Mouse (Mus musculus): ENCODE results near the gene Catsperg1.
"Not testable (repeated sequence)": the region's sequence is repeated elsewhere in the genome, so short reads cannot be mapped to it uniquely, and the experiment has no call there.

The Catsperg1 gene

DNA sequence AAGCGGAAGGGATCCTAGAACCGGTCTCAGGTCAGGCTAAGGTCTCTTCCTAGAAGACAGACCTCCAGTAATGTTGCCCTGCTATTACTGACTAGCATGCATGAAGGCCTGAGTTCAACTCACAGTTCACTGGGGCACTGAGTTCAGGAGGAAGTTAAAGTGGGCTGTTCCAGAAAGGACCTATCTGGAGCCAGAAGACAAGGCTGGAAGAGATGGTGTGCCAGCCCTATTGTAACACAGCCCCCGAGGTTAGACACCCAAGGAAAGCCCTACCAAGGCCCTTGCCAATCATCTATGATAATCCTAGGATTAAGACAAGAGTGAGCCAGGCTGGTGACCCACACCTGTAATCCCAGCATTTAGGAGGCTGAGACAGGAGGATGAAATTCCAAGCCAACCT lies 17.7 kb upstream of the Catsperg1 start:
- DNase-seq (ENCODE audit: low read depth in 1 of 2, low spot score in 2 of 2), result no peak

DNA sequence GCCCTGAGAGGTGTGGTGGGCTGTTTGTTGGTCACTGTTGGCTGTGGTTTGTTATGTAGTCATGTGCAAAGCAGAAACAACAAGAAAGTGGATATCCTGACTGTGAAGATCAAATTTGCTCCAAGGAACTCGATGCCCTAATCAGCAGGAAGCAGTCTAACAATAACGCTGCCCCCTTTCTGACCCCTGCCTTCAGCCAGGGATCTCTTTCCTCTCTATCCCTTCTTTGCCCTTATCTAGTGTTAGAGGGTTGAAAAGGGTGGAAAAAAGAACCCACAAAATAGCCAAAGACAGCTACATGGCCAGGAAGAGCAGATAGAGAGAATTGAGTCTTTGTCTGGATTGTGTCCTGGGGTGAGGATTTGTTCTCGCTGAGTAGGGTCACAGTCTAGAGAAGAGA lies 16.7 kb upstream of the Catsperg1 start:
- DNase-seq (ENCODE audit: low read depth in 1 of 2, low spot score in 2 of 2), result no peak

DNA sequence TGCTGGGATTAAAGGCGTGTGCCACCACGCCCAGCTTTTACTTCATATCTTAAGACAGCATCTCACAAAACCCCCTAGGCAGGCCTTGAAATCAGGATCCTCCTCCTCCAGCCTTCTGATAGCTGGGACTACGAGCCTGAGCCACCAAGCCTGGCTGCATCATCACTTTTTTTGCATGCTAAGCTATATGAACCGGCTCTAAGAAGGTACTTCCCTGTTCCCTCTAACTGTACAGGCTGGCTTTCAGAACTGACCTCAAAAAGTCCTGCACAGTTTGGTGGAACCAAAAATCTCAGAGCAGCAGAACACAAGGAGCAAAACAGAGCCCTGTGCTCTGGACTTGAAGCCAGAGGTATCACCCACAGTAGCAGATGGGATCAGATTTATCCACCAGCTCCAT lies 14.4 kb upstream of the Catsperg1 start:
- no peak for DNase-seq (ENCODE audit: low read depth in 1 of 2, low spot score in 2 of 2)

DNA sequence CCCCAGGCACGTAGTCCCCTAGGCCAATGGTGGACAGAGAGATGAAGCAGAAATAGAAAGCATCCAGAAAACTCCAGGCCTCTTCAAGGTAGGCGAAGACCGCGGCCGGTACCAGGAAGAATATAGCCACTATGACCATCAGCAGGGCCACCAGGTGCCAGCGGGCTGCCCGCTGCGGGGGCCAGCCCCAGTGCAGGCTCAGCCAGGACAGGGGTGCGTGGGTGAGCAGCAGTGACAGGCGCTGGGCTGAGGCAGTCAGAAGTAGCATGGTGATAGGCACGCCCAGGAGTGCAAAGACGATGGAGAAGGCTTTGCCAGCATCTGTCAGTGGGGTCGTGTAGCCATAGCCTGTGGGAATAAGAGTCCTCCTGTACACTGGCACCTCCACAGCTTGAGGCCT lies 11.7 kb upstream of the Catsperg1 start:
- no peak for DNase-seq (ENCODE audit: low read depth in 1 of 2, low spot score in 2 of 2)

DNA sequence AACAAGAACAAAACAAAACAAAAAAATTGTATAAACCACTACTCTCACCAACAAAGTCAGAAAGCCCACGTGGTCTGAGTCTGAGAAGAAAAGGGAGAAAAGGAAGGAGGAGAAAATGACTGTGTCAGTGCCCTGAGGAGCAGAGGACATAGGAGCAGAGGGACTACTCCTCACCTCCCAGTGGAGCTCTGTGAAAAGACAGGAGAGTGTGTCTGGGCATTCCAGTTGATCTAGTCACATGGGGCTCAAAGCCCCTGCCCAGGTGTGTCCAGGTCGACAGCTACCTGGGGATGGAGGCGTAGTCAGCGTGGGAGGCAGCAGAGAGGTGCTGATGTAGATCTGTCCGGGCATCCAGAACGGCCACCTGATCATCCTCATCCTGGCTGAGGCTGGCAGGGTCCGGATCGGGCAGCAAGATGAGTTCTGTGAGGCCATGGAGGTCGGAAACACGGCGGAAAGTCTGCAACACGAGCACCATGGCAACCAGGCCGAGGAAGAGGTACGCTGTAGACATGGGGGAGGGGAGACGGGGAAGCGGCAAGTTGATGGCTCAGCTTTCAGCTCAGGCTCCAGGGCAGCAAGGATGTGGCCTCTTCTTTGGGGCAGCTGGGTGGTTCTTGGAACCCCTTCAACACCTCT lies 11.0 kb upstream of the Catsperg1 start:
- no peak for DNase-seq (ENCODE audit: low read depth in 1 of 2, low spot score in 2 of 2)

DNA sequence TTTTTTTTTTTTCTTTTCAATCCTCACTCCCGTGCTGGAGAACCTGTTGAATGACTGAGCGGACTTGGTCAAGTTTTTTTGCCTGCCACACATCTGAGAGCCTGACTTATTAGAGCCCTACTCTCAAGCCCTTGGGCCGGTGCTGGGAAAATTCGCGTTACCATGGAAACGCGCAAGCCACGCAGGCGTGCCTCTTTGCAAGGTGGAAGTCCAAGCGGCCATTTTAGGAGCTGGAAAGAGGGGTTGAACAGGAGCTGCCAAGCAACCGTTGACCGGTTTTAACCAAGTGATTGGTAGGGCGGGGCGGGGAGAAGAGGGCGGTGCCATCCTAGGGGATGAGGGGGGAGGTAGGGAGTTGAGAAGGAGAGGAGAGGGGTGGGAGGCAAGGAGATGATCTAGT lies 1.0 kb upstream of the Catsperg1 start:
- DNase-seq (ENCODE audit: low read depth in 1 of 2, low spot score in 2 of 2), result no peak

DNA sequence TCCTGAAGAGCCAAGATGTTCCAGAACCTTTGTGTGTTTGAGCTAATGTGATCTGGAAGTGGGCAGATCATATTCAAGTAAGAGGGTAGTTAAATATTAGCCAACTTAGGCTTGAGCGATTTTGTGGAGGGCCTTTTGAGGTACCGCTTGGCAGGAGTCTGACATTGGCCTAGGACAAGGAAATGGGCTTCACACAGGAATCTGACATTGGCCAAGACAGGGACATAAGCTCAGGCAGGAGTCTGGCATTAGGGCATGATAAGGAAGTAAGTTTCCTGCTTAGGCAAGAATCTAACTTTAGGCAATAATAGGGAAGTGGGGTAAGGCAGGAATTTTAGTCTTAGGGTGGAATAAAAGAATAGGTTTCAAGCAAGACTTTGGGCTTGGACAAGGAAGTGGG lies 401 bp upstream of the Catsperg1 start:
- DNase-seq (ENCODE audit: low read depth in 1 of 2, low spot score in 2 of 2), result no peak

DNA sequence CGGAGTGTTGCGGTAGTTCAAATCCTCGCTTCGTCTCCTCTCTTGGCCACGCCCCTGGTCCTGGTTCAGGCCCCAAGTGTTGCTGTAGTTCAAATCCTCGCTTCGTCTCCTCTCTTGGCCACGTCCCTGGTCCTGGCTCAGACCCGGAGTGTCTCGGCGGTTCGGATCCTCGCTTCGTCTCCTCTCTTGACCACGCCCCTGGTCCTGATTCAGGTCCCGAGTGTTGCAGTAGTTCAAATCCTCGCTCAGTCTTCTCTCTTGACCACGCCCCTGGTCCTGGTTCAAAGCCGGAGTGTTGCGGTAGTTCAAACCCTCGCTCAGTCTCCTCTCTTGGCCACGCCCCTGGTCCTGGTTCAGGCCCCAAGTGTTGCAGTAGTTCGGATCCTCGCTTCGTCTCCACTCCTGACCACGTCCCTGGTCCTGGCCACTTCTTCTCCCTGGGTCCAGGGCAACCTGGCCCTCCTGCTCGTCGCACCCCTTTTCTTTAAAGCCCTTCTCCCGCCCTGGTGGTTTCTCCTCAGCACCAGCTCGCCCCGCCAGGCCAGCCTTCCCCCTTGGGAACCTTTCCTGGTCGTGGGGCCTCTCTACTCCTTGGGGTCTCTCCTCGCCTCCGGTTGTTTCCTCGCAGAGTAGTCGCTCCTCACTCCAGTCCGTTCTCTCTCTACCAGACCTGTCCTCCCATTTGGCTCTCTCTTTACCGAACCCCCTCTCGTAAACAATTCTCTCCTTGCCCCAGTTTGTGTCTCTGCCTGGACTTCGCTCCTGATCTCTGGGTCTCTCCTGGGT lies 867 bp downstream of the Catsperg1 start:
- not testable (repeated sequence) for DNase-seq (ENCODE audit: low read depth in 1 of 2, low spot score in 2 of 2)

DNA sequence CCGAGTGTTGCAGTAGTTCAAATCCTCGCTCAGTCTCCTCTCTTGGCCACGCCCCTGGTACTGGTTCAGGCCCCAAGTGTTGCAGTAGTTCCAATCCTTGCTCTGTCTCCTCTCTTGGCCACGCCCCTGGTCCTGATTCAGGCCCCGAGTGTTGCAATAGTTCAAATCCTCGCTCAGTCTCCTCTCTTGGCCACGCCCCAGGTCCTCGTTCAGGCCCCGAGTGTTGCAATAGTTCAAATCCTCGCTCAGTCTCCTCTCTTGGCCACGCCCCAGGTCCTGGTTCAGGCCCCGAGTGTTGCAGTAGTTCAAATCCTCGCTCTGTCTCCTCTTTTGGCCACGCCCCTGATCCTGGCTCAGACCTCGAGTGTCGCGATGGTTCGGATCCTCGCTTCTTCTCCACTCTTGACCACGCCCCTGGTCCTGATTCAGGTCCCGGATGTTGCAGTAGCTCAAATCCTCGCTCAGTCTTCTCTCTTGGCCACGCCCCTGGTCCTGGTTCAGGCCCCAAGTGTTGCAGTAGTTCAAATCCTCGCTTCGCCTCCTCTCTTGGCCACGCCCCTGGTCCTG lies 1.6 kb downstream of the Catsperg1 start:
- DNase-seq (ENCODE audit: low read depth in 1 of 2, low spot score in 2 of 2), result no peak

DNA sequence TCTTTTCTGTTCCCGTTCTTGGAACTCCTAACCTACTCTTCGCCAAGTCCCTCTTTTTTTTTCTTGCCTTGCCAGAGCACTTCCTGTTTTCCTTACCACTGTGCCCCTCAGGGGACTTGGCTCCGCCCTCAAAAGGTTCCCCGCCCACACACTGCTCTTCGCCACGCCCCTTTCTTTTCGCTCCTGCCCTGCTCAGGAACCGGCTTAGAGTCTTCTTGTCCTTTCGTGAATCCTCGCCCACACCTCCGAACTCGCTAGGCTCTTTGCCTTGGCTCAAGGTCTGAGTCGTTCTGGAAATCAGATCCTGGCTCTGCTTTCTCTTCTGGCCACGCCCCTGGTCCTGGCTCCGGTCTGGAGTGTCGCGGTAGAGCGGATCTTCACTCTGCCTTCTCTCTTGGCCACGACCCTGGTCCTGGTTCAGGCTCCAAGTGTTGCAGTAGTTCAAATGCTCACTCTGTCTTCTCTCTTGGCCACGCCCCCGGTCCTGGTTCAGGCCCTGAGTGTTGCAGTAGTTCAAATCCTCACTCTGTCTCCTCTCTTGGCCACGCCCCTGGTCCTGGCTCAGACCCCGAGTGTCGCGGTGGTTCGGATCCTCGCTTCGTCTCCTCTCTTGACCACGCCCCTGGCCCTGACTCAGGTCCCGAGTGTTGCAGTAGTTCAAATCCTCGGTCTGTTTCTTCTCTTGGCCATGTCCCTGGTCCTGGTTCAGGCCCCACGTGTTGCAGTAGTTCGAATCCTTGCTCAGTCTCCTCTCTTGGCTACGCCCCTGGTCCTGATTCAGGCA lies 2.2 kb downstream of the Catsperg1 start:
- peak; percentile 80 to 92 for DNase-seq (ENCODE audit: low read depth in 1 of 2, low spot score in 2 of 2)

DNA sequence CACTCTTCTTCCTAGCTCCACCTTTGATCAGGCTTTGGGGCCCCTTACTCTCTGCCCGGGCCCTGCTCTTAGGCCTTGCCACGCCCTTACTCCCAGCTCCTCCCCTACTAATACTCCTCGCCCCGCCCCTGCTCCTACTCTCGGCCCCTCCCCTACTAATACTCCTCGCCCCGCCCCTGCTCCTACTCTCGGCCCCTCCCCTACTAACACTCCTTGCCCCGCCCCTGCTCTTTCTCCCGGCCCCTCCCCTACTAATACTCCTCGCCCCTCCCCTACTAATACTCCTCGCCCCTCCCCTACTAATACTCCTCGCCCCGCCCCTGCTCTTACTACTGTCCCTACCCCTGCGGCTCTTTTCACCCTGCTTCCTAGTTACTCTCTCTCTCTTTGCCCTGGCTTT lies 2.8 kb downstream of the Catsperg1 start:
- peak in 1 of 2 experiments; percentile 15 for DNase-seq (ENCODE audit: low read depth in 1 of 2, low spot score in 2 of 2)

DNA sequence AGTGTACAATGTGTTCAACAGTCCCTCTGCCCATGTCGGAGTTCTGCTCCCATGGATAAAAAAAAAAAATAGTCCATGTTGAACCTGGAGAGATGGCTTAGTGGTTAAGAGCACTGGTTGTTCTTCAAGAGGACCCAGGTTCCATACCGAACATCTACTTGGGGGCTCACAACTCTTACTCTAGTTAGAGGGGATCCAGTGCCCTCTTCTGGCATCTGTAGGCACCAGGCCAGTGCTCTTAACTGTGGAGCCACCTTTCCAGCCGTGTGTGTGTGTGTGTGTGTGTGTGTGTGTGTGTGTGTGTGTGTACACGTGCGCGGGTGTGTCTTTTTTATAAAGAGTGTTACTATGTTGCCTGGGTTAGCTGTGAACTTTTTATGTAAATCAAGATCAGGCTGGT lies 11.3 kb downstream of the Catsperg1 start:
- no peak for DNase-seq (ENCODE audit: low read depth in 1 of 2, low spot score in 2 of 2)

DNA sequence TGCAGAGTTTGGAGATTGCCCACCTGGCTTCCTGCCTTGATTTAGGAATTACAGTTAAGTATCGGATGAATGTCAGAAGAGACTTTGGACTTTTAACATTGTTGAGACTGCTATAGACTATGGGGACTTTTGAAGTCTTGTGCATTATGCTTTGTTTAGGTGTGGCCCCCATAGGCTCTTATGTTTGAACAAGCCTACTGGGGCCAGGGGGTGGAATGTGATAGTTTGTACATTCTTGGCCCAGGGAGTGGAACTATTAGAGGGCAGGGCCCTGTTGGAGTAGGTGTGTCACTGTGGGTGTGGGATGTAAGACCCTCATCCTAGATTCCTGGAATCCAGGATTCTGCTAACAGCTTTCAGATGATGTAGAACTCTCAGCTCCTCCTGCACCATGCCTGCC lies 19.6 kb downstream of the Catsperg1 start:
- not testable (repeated sequence) for DNase-seq (ENCODE audit: low read depth in 1 of 2, low spot score in 2 of 2)

DNA sequence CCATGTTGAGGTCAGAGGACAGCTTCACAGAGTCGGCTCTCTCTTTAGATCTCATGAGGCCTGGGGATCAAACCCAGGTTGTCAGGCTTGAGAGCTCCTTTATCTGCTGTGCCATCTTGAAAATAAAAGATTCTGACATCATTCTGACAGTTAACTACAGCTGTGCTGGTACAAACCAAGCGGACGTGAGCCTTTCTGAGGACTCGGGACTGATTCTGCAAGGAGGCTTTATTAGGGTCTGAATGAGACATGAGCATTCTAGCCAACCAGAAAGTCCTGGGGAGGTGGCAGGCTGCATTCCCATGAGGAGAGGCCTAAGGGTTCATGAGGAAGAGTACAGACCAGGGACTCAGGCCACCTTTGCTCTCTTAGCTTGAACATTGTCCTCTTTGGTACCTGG lies 32.5 kb downstream of the Catsperg1 start:
- DNase-seq (ENCODE audit: low read depth in 1 of 2, low spot score in 2 of 2), result not testable (repeated sequence)

DNA sequence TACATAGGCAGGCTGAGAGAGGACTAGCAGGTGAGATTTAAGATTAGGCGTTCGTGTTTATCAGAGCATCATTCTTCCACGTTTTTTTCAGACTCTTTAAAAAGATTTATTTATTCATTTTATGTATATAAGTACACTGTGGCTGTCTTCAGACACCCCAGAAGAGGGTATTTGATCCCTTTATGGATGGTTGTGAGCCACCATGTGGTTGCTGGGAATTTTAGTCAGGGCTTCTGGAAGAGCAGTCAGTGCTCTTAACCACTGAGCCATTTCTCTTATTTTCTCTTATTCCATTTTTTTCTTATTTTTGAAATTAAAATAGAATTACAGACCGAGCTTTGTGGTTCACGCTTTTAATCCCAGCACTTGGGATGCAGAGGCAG lies 33.0 kb downstream of the Catsperg1 start:
- no peak for DNase-seq (ENCODE audit: low read depth in 1 of 2, low spot score in 2 of 2)

DNA sequence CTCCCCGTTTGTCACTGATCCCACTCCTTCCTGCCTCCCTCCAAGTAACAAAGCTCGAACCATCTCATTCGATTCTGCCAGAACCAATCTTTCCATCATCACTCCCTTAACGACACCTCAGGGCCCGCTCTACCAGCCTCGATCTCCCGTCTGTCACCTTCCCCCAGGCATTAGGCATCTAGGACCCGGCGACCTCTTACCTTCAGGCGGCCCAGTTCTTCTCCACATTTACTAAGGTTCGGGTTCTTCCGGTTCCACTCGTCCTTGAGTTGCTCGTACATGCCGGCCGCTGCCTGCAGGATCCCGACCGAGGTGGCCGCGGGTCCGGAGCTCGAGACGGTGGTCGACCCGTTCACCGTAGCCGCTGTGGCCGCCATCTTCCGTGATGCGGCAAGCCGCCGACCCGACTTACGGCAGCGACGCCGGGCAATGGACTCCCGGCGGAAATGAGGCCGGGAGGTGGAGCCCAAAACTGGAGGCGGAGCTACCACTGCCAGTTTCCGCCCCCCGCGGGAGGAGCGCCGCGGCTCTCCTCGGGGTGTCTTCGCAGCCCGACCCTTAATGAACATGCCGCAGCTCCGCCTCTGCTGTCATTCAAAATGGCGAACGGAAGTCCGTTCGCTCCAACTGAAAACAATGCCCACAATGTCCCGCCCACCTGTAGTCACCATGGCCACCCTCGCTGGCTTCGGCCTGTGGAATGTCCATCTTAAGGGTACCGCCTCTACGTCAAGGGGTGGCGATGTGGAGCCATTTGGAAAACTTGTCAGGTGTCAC lies 33.6 kb downstream of the Catsperg1 start, which contains the start of gene Psmd8:
Gene Psmd8, minus strand, starts transcription at position 625 of the 777 bp plus-strand sequence.
- peak; percentile 93 to 96 for DNase-seq (ENCODE audit: low read depth in 1 of 2, low spot score in 2 of 2)

DNA sequence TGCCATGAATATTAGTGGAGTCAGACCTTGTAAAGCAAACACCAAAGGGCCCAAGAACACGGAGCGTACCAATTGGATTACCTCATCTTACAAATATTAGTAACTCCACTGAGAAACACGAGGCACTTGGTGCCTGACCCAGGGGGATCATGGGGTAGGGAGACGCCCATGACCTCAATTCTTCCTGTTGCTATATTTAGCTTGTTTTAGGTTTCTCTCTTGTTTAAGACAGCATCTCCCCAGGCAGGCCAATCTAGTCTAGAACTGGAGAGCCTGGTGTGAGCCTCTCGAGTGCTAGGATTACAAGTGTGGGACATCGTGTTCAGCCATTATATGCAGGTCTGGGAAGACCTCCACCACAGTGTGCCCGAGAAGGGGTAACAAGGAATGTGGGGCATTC lies 34.5 kb downstream of the Catsperg1 start:
- peak; percentile 40 to 54 for DNase-seq (ENCODE audit: low read depth in 1 of 2, low spot score in 2 of 2)

DNA sequence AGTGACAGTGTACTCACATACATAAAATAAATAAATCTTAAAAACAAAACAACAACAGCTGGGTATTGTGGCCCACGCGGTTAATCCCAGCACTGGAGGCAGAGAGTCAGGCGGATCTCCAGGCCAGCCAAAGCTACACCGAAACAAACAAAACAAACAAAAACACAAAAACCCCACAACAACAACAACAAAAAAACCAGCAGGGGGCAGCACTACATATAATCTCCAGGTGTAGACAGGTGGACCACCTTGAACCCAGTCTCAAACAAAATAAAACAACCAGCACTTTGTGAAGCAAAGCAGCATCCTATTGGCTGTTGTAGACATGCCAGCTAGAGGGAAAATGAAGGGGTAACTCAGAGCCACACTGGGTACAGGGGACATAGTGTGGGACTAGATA lies 35.7 kb downstream of the Catsperg1 start:
- DNase-seq (ENCODE audit: low read depth in 1 of 2, low spot score in 2 of 2), result no peak

DNA sequence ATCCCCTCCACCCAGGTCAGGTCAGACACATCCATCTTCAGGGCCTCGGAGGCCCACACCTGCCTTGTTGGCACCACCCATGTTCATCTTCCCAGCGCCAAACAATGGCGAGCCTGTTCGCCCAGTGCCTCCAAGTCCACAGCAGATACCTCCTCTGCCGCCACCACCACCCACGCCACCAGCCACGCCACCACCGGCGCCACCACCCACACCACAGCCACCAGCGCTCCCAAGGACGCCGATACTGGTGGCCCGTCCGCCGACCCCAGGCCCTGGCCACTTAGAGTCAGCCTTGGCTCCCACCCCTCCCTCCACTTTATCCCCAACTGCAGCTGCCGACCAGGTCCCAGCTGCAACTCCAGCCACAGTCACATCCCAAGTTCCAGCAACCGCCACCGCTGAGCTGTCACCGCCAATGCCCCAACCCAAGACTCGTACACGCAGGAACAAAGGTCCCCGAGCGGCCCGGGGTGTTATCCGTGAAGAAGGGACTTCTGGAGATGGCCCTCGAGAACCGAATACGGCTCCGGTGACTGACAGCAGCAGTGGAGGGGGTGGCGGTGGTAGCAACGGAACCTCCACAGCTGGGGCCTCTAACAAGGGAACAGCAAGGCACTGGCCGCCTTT lies 41.3 kb downstream of the Catsperg1 start:
- DNase-seq (ENCODE audit: low read depth in 1 of 2, low spot score in 2 of 2), result no peak

DNA sequence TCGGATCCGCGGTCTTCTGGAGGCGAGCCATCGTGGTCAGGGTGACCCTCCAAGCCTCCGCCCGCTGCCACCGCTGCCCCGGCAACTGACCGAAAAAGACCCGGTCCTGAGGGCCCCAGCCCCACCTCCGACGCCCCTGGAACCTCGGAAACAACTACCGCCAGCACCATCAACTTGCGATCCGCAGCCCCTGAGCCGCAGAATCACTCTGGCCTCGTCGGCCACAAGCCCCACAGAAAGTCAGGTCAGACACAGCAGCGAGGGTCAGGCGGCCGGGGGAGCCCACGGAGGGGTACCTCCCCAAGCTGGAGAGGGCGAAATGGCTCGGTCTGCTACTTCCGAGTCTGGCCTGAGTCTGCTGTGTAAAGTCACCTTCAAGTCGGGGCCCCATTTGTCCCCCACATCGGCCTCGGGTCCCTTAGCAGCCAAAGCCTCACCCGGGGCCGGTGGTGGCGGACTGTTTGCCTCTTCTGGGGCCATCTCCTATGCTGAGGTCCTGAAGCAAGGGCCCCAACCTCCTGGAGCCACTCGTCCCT lies 42.2 kb downstream of the Catsperg1 start:
- DNase-seq (ENCODE audit: low read depth in 1 of 2, low spot score in 2 of 2), result no peak
